Mouse (Mus musculus): Measurements from ENCODE around the gene Gm128. TPM values are rescaled to one million over a fixed set of nuclear protein-coding genes. Genes with fewer than 3 reads are reported as not detected.

The Gm128 gene
- polyA plus RNA-seq, 1 experiment from 2014 or later, result 0.06 TPM

DNA sequence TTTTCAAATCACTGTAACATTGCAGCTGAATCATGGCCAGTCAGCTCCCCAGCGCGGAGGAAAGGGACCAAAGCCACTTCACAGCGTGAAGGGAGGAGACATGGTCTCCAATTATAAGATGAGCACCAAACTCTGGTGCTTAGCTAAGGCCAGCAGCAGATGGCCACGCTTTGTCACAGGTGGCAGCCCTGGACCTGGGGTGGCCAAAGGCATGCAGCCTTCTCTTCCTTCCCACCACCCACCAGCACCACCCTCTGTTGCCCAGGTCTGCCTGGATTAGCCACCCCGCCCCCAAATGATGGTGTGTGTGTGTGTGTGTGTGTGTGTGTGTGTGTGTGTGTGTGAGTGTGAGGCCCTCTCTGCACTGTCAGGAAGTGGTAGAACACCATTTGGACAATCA is 32.1 kb upstream of the Gm128 start:
- DNase-seq (ENCODE audit: low read depth, low spot score) (no peak), ATAC-seq (no peak)
- no peak for TF ChIP-seq CTCF (IDR thresholded peaks at IDR 0.05)
- POLR2A ChIA-PET, result no interaction called here
- H3K27me3 ChIP-seq, result no peaks in the 10 kb centered on the region
- in situ Hi-C loops (cut with MboI; ENCODE audit: low pct_unique_long_range_greater_than_20kb), result no loop called here
- CTCF ChIA-PET, result interaction anchor here (4.3 kb wide), 1 partner anchor 10 kb away, joined by 13 read pairs; no protein-coding TSS in a partner anchor

- CTCF ChIA-PET, result interaction anchor here (1.3 to 2.0 kb wide), 3 partner anchors 14 to 53 kb away, joined by 3 to 4 read pairs (median 3); partner anchors contain the start of genes Bnipl and Gabpb2
- in situ Hi-C loops (cut with MboI; ENCODE audit: low pct_unique_long_range_greater_than_20kb), result no loop called here
Observed at GRCm38 (mm10) chr3:95270766-95271364, 29.5 kb upstream of the Gm128 start.

DNA sequence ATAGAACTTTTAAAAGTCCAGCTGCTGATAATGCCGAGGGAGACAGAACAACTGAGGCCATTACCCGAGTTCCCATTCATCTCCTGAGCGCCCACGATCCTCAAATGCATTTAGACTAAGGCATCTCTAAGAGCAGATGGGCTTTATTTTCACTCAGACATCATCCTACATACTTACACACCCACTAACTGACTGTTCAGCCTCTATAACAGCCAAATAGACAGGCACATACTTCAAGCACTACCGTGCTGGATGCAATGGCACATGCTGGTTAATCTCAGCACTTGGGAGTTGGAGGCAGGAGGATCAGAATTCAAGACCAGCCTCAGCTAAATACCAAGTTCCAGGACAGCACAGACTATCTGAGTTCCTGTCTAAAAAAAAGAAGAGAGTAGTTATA is 28.4 kb upstream of the Gm128 start:
- ChIA-PET CTCF (interaction anchor here (1.3 to 1.4 kb wide), 2 partner anchors 8 to 52 kb away, joined by 3 read pairs; partner anchors contain the start of gene Gabpb2), POLR2A (no interaction called here)
- no peak for ATAC-seq
- no peaks in the 10 kb centered on the region for H3K27me3 ChIP-seq
- no peak for TF ChIP-seq CTCF (IDR thresholded peaks at IDR 0.05)
- DNase-seq (ENCODE audit: low read depth, low spot score), result no peak
- in situ Hi-C loops (cut with MboI; ENCODE audit: low pct_unique_long_range_greater_than_20kb), result loop anchor here (5.0 kb wide), 1 partner anchor 127 kb away; the partner anchor contains the start of gene Tnfaip8l2

More at GRCm38 (mm10) chr3:95270766-95271364, 29.5 kb upstream of the Gm128 start:
- ATAC-seq, result no peak
- POLR2A ChIA-PET, result no interaction called here
- no peaks in the 10 kb centered on the region for H3K27me3 ChIP-seq
- DNase-seq (ENCODE audit: low read depth, low spot score), result no peak
- TF ChIP-seq CTCF (IDR thresholded peaks at IDR 0.05), result no peak

- ATAC-seq (no peak), DNase-seq (ENCODE audit: low read depth, low spot score) (peak; percentile 61)
- H3K27me3 ChIP-seq, result no peaks in the 10 kb centered on the region
- POLR2A ChIA-PET, result no interaction called here
- no peak for TF ChIP-seq CTCF (IDR thresholded peaks at IDR 0.05)
- in situ Hi-C loops (cut with MboI; ENCODE audit: low pct_unique_long_range_greater_than_20kb), result loop anchor here (5.0 kb wide), 1 partner anchor 126 kb away; the partner anchor contains the start of gene Tnfaip8l2
- CTCF ChIA-PET, result interaction anchor here (1.4 kb wide), 1 partner anchor 29 kb away, joined by 3 read pairs; no protein-coding TSS in a partner anchor
Observed at GRCm38 (mm10) chr3:95267855-95268254, 26.5 kb upstream of the Gm128 start.

GRCm38 (mm10) chr3:95266052-95266451 is 24.7 kb upstream of the Gm128 start:
- ChIA-PET CTCF (interaction anchor here (1.0 to 2.0 kb wide), 4 partner anchors 10 to 53 kb away, joined by 3 to 10 read pairs (median 5); no protein-coding TSS in a partner anchor), POLR2A (interaction anchor here (0.6 to 1.6 kb wide), 4 partner anchors 9 to 38 kb away, joined by 3 to 7 read pairs (median 4); partner anchors contain the start of gene Mindy1)
- no peak for TF ChIP-seq CTCF (IDR thresholded peaks at IDR 0.05)
- DNase-seq (ENCODE audit: low read depth, low spot score) (no peak), ATAC-seq (no peak)
- in situ Hi-C loops (cut with MboI; ENCODE audit: low pct_unique_long_range_greater_than_20kb), result loop anchor here (5.0 kb wide), 1 partner anchor 124 kb away; the partner anchor contains the start of gene Tnfaip8l2
- no peaks in the 10 kb centered on the region for H3K27me3 ChIP-seq

GRCm38 (mm10) chr3:95264724-95265123 is 23.3 kb upstream of the Gm128 start:
- in situ Hi-C loops (cut with MboI; ENCODE audit: low pct_unique_long_range_greater_than_20kb), result loop anchor here (5.0 kb wide), 1 partner anchor 122 kb away; the partner anchor contains the start of gene Tnfaip8l2
- H3K27me3 ChIP-seq, result no peaks in the 10 kb centered on the region
- TF ChIP-seq CTCF (IDR thresholded peaks at IDR 0.05), result no peak
- POLR2A ChIA-PET, result interaction anchor here (0.5 to 1.4 kb wide), 4 partner anchors 10 to 168 kb away, joined by 3 to 4 read pairs (median 4); partner anchors contain the start of gene Mindy1
- DNase-seq (ENCODE audit: low read depth, low spot score), result no peak
- no peak for ATAC-seq
- CTCF ChIA-PET, result interaction anchor here (1.4 to 2.3 kb wide), 3 partner anchors 10 to 41 kb away, joined by 3 to 13 read pairs (median 6); no protein-coding TSS in a partner anchor

DNA sequence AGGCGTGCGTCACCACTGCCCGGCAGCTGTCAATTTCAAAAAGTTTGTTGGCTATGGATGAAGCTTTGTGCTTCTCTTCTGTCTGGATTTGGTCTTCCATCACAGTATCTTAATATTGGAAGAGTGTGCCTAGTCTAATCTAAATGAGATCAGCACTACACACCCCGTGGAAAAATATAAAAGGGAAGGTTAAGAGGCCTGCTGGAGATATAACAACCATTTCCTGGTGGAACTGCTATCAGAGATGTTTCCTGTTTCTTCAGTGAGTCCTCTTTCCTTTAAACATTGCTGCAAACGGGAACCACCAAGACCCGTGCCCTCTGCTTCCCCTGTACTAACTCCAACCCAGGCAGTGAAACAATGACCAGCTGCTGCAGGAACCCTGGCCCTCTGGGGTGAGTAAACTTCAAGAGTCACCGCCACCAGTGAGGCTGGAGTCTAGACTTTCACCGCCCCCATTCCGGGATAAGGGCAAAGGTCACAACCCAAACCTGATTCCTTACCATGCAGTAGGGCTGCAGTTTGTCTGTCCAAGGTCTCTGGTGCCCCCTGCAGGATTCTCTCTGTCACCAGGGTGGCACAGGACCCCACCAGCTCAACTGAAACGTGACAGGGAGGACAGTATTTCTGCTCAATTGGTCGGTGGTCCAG is 21.8 kb upstream of the Gm128 start:
- ATAC-seq (peak; percentile 36), DNase-seq (ENCODE audit: low read depth, low spot score) (no peak)
- peak; percentile 86 for TF ChIP-seq CTCF (IDR thresholded peaks at IDR 0.05)
- ChIA-PET CTCF (interaction anchor here (0.6 to 2.3 kb wide), 12 partner anchors 10 to 123 kb away, joined by 3 to 13 read pairs (median 4); partner anchors contain the start of gene Sema6c), POLR2A (interaction anchor here (0.7 to 1.4 kb wide), 2 partner anchors 18 to 36 kb away, joined by 4 to 5 read pairs; partner anchors contain the start of gene Mindy1)
- no peaks in the 10 kb centered on the region for H3K27me3 ChIP-seq
- in situ Hi-C loops (cut with MboI; ENCODE audit: low pct_unique_long_range_greater_than_20kb), result no loop called here

- CTCF ChIA-PET, result interaction anchor here (1.0 to 2.2 kb wide), 2 partner anchors 29 to 122 kb away, joined by 3 to 6 read pairs; no protein-coding TSS in a partner anchor
- no peaks in the 10 kb centered on the region for H3K27me3 ChIP-seq
- no peak for TF ChIP-seq CTCF (IDR thresholded peaks at IDR 0.05)
- POLR2A ChIA-PET, result interaction anchor here (0.7 kb wide), 1 partner anchor 35 kb away, joined by 5 read pairs; no protein-coding TSS in a partner anchor
- in situ Hi-C loops (cut with MboI; ENCODE audit: low pct_unique_long_range_greater_than_20kb), result no loop called here
- ATAC-seq, result no peak
- DNase-seq (ENCODE audit: low read depth, low spot score), result peak; percentile 13
Observed at GRCm38 (mm10) chr3:95261975-95262374, 20.6 kb upstream of the Gm128 start.

- CTCF ChIA-PET, result interaction anchor here (0.6 to 2.0 kb wide), 4 partner anchors 9 to 586 kb away, joined by 3 to 7 read pairs (median 4); partner anchors contain the start of gene Mllt11
Observed at GRCm38 (mm10) chr3:95256931-95257330, 15.5 kb upstream of the Gm128 start.

GRCm38 (mm10) chr3:95250783-95251424 is 9.5 kb upstream of the Gm128 start, which contains the start of gene Bnipl:
Gene Bnipl, minus strand, starts transcription at chr3:95251193.
- POLR2A ChIA-PET, result interaction anchor here (0.9 to 1.0 kb wide), 2 partner anchors 9 to 18 kb away, joined by 4 to 5 read pairs; no protein-coding TSS in a partner anchor
- no peaks in the 10 kb centered on the region for H3K27me3 ChIP-seq
- CTCF ChIA-PET, result interaction anchor here (1.0 to 1.5 kb wide), 5 partner anchors 10 to 26 kb away, joined by 3 to 5 read pairs (median 3); partner anchors contain the start of gene Gm128
- ATAC-seq (no peak), DNase-seq (ENCODE audit: low read depth, low spot score) (no peak)
- no peak for TF ChIP-seq CTCF (IDR thresholded peaks at IDR 0.05)
- in situ Hi-C loops (cut with MboI; ENCODE audit: low pct_unique_long_range_greater_than_20kb), result no loop called here

More at GRCm38 (mm10) chr3:95256931-95257330, 15.5 kb upstream of the Gm128 start:
- POLR2A ChIA-PET, result no interaction called here
- in situ Hi-C loops (cut with MboI; ENCODE audit: low pct_unique_long_range_greater_than_20kb), result no loop called here
- ATAC-seq, result no peak
- no peak for TF ChIP-seq CTCF (IDR thresholded peaks at IDR 0.05)
- H3K27me3 ChIP-seq, result no peaks in the 10 kb centered on the region
- DNase-seq (ENCODE audit: low read depth, low spot score), result no peak
